Mouse (Mus musculus) liver, adult 2 months (tissue): ENCODE measurements around the gene Akap10. TPM values are rescaled to one million over a fixed set of nuclear protein-coding genes. Genes with fewer than 3 reads are reported as not detected.
A peak's percentile ranks its signal among the peaks of the same experiment; 100 is the strongest.

Source experiments
- DNase-seq: peaks from one replicate; pipeline ENCODE4 v3.0.0-alpha.2; 2011; ENCODE audit warnings: low read depth, low spot score; ENCODE audit errors: extremely low read depth
- H3K27ac ChIP-seq: fragments of 200-500 bp; replicated peaks from 2 replicates; pipeline ENCODE4 v1.5.1; 2012; ENCODE audit warnings: low read depth, mild to moderate bottlenecking, control low read depth, inconsistent platforms, low read length; ENCODE audit not compliant: insufficient read depth
- H3K27me3 ChIP-seq: fragments of 200-500 bp; 2 replicates; pipeline ENCODE4 v1.6.1; 2012; ENCODE audit warnings: mild to moderate bottlenecking, moderate library complexity, low read length, inconsistent platforms; ENCODE audit not compliant: control insufficient read depth, insufficient read depth
- H3K36me3 ChIP-seq: fragments of 200-500 bp; 2 replicates; pipeline ENCODE4 v1.6.1; 2012; ENCODE audit warnings: low read length, inconsistent platforms; ENCODE audit not compliant: control insufficient read depth, insufficient read depth
- H3K4me1 ChIP-seq: fragments of 200-500 bp; 2 replicates; pipeline ENCODE4 v1.6.1; 2011; ENCODE audit warnings: low read length; ENCODE audit not compliant: control insufficient read depth, insufficient read depth
- H3K4me3 ChIP-seq: fragments of 200-500 bp; 2 replicates; pipeline ENCODE4 v1.5.1; 2011; ENCODE audit warnings: low read depth, mild to moderate bottlenecking, control low read depth, low read length, moderate library complexity; ENCODE audit not compliant: insufficient read depth
- H3K79me2 ChIP-seq: fragments of 200-500 bp; 2 replicates; pipeline ENCODE4 v1.6.1; 2012; ENCODE audit warnings: inconsistent platforms, mild to moderate bottlenecking, low read length, moderate library complexity; ENCODE audit not compliant: control insufficient read depth, insufficient read depth
- H3K9ac ChIP-seq: fragments of 200-500 bp; 2 replicates; pipeline ENCODE4 v1.6.1; 2012; ENCODE audit warnings: low read depth, mild to moderate bottlenecking, control low read depth, inconsistent platforms, low read length
- CTCF ChIP-seq: fragments of 200-500 bp; IDR thresholded peaks from 2 replicates; pipeline ENCODE4 v1.5.1; 2011; ENCODE audit warnings: low read depth, low read length, control low read depth
- POLR2A ChIP-seq: fragments of 200-500 bp; IDR thresholded peaks from 2 replicates; pipeline ENCODE4 v1.6.1; 2011; ENCODE audit warnings: low read length, control low read depth; ENCODE audit not compliant: insufficient read depth; ENCODE audit errors: extremely low read depth
- WGBS: fragments of 180-500 bp; shearing (Covaris S2); methylation state at CpG from one replicate; pipeline ENCODE4 v1.1.7; 2018; 5-methylcytosine and 5-hydroxymethylcytosine counted together
- polyA plus RNA-seq: library from polyadenylated mRNA; depleted of rRNA; stranded (reverse); fragments of >200 nt; gene quantifications from 2 replicates; pipeline ENCODE4 v1.2.3, GENCODE M21; 2012
- total RNA-seq: library from RNA; depleted of rRNA; stranded (reverse); fragments of >200 nt; gene quantifications from 2 replicates; pipeline ENCODE4 v1.2.3, GENCODE M21; 2014

Gene Akap10
- total and polyA plus RNA-seq, 2 experiments = 4.6 to 8.7 TPM

- Histone ChIP-seq H3K36me3 (no peaks in the 10 kb centered on the region), H3K27me3 (peaks cover 15% of the 10 kb centered on the region), H3K79me2 (no peaks in the 10 kb centered on the region), H3K9ac (no peak overlapping the region), H3K4me1 (no peaks in the 10 kb centered on the region), H3K27ac (no peak overlapping the region), H3K4me3 (peak overlapping the region; percentile 43; the same call in 1 of the 2 replicates)
- DNase-seq = no peak
- TF ChIP-seq POLR2A = no peak
- TF ChIP-seq CTCF = no peak
- WGBS = 11% methylated on average over 25 of the region's 25 CpGs
These were observed 27.3 kb upstream of the Akap10 start for GRCm38 (mm10) chr11:61957296-61957813.

GRCm38 (mm10) chr11:61956572-61957295 is 26.7 kb upstream of the Akap10 start, which contains the start of gene Specc1:
Gene Specc1, plus strand, starts transcription at chr11:61956763.
- peak within 1 kb of the TSS; percentile 43; the same call in 1 of the 2 replicates for H3K4me3 ChIP-seq
- no peak within 1 kb of the TSS for H3K9ac ChIP-seq
- no peak within 1 kb of the TSS for H3K27ac ChIP-seq
- H3K27me3 ChIP-seq = peaks cover 10% of the 10 kb centered on the region; the same call in 1 of the 2 replicates
- no peaks in the 10 kb centered on the region for H3K36me3 ChIP-seq
- WGBS = 1% methylated on average over 58 of the region's 58 CpGs
- no peak for TF ChIP-seq POLR2A
- TF ChIP-seq CTCF = peak; percentile 90
- no peaks in the 10 kb centered on the region for H3K79me2 ChIP-seq
- H3K4me1 ChIP-seq = no peaks in the 10 kb centered on the region
- peak; percentile 33 for DNase-seq

- no peak for TF ChIP-seq POLR2A
- TF ChIP-seq CTCF = no peak
- WGBS = 85% methylated on average over 6 of the region's 6 CpGs
- Histone ChIP-seq H3K9ac (no peak overlapping the region), H3K36me3 (no peaks in the 10 kb centered on the region), H3K79me2 (no peaks in the 10 kb centered on the region), H3K27ac (no peak overlapping the region), H3K4me3 (no peak overlapping the region), H3K27me3 (peaks cover 10% of the 10 kb centered on the region; the same call in 1 of the 2 replicates), H3K4me1 (no peaks in the 10 kb centered on the region)
- no peak for DNase-seq
These were observed 25.9 kb upstream of the Akap10 start for GRCm38 (mm10) chr11:61955951-61956350.

GRCm38 (mm10) chr11:61955136-61955535 is 25.1 kb upstream of the Akap10 start:
- H3K27me3 ChIP-seq = peaks cover 10% of the 10 kb centered on the region; the same call in 1 of the 2 replicates
- no peak for DNase-seq
- no peaks in the 10 kb centered on the region for H3K79me2 ChIP-seq
- no peak for TF ChIP-seq POLR2A
- no peak for TF ChIP-seq CTCF
- H3K4me3 ChIP-seq = no peak overlapping the region
- WGBS = 70% methylated on average over 6 of the region's 6 CpGs
- H3K4me1 ChIP-seq = no peaks in the 10 kb centered on the region
- no peaks in the 10 kb centered on the region for H3K36me3 ChIP-seq
- no peak overlapping the region for H3K27ac ChIP-seq
- no peak overlapping the region for H3K9ac ChIP-seq

- Histone ChIP-seq H3K4me3 (no peak overlapping the region), H3K9ac (no peak overlapping the region), H3K27me3 (no peaks in the 10 kb centered on the region), H3K79me2 (no peaks in the 10 kb centered on the region), H3K36me3 (no peaks in the 10 kb centered on the region), H3K4me1 (no peaks in the 10 kb centered on the region), H3K27ac (no peak overlapping the region)
- 20% methylated on average over 10 of the region's 10 CpGs for WGBS
- DNase-seq = peak; percentile 44
- TF ChIP-seq POLR2A (no peak), CTCF (peak; percentile 93)
These were observed 20.6 kb upstream of the Akap10 start for GRCm38 (mm10) chr11:61950632-61951031.

- Histone ChIP-seq H3K9ac (no peak overlapping the region), H3K27me3 (no peaks in the 10 kb centered on the region), H3K27ac (no peak overlapping the region), H3K4me1 (no peaks in the 10 kb centered on the region), H3K4me3 (no peak overlapping the region), H3K79me2 (no peaks in the 10 kb centered on the region), H3K36me3 (no peaks in the 10 kb centered on the region)
- WGBS = 6% methylated on average over 3 of the region's 3 CpGs
- TF ChIP-seq CTCF (peak; percentile 35), POLR2A (no peak)
- peak; percentile 25 for DNase-seq
These were observed 19.3 kb upstream of the Akap10 start for GRCm38 (mm10) chr11:61949315-61949714.
